Mouse (Mus musculus) G1E (cell line): ENCODE data around the gene Kdm5c. TPM values are rescaled to one million over a fixed set of nuclear protein-coding genes. Genes with fewer than 3 reads are reported as not detected.

Source experiments
- ATAC-seq: 2 replicates; pipeline ENCODE4 v1.8.0; 2016; ENCODE audit warnings: mild to moderate bottlenecking; ENCODE audit not compliant: insufficient number of reproducible peaks, poor library complexity, low FRiP score, severe bottlenecking; ENCODE audit errors: extremely low read depth
- DNase-seq: peaks from one replicate; pipeline ENCODE4 v3.0.0; 2012; ENCODE audit warnings: low spot score
- H3K27me3 ChIP-seq: 2 replicates; pipeline ENCODE4 v1.6.1; 2012; ENCODE audit warnings: mild to moderate bottlenecking, low read length, inconsistent platforms; ENCODE audit not compliant: insufficient read depth
- H3K36me3 ChIP-seq: replicated peaks from 2 replicates; pipeline ENCODE3; 2012; ENCODE audit warnings: mild to moderate bottlenecking, inconsistent platforms
- H3K4me1 ChIP-seq: 2 replicates; pipeline ENCODE4 v1.6.1; 2012; ENCODE audit warnings: low read depth, low read length, inconsistent platforms, mixed read lengths; ENCODE audit not compliant: insufficient read depth
- H3K4me3 ChIP-seq: 2 replicates; pipeline ENCODE4 v1.5.1; 2012; ENCODE audit warnings: low read depth, mild to moderate bottlenecking, inconsistent platforms, low read length, moderate library complexity, mixed read lengths
- H3K9me3 ChIP-seq: replicated peaks from 2 replicates; pipeline ENCODE4 v1.6.1; 2012; ENCODE audit warnings: inconsistent platforms
- CTCF ChIP-seq: IDR thresholded peaks from 2 replicates; pipeline ENCODE4 v1.5.1; 2012; ENCODE audit warnings: low read depth, low read length, inconsistent platforms, mixed read lengths
- GATA1 ChIP-seq: IDR thresholded peaks from 2 replicates; pipeline ENCODE4 v1.6.1; 2012; ENCODE audit warnings: borderline replicate concordance, low read length, inconsistent platforms, mixed read lengths
- GATA2 ChIP-seq: IDR thresholded peaks from 2 replicates; pipeline ENCODE4 v1.6.1; 2012; ENCODE audit warnings: low read depth, low read length, inconsistent platforms, borderline replicate concordance
- POLR2AphosphoS5 ChIP-seq: IDR thresholded peaks from 2 replicates; pipeline ENCODE4 v1.6.1; 2012; ENCODE audit warnings: low read depth, low read length, inconsistent platforms; ENCODE audit not compliant: insufficient replicate concordance
- TAL1 ChIP-seq: conservative IDR thresholded peaks from 2 replicates; pipeline ENCODE4 v1.6.1; 2012; ENCODE audit warnings: low read depth, low read length, inconsistent platforms, mixed read lengths
- polyA plus RNA-seq: library from polyadenylated mRNA; stranded (reverse); fragments of >175 nt; gene quantifications from 2 replicates; pipeline ENCODE4 v1.2.3, GENCODE M21; 2012
- total RNA-seq, 2 experiments: library from RNA; stranded (forward) in 1 of 2; stranded (reverse) in 1 of 2; fragments of 200-1000 nt in 1 of 2; fragments of >200 nt in 1 of 2; fragmentation: Nextera tagmentation in 1 of 2; gene quantifications; 2 replicates each; pipeline ENCODE4 v1.2.3; 2014 to 2017

Gene Kdm5c
- total and polyA plus RNA-seq, 3 experiments = 48.0 to 130 (median 71.5) TPM

- Histone ChIP-seq H3K9me3 (no peaks in the 10 kb centered on the region), H3K4me3 (no peak overlapping the region), H3K36me3 (peaks cover 11% of the 10 kb centered on the region), H3K4me1 (peaks cover 11% of the 10 kb centered on the region), H3K27me3 (no peaks in the 10 kb centered on the region)
- DNase-seq (no peak), ATAC-seq (no peak)
- TF ChIP-seq TAL1 (no peak), GATA2 (no peak), CTCF (no peak), POLR2AphosphoS5 (no peak), GATA1 (no peak)
These were observed 90.0 kb downstream of the Kdm5c start for GRCm38 (mm10) chrX:152322776-152323175.

- no peak for ATAC-seq
- TF ChIP-seq POLR2AphosphoS5 (no peak), GATA1 (no peak), CTCF (no peak), GATA2 (no peak), TAL1 (no peak)
- Histone ChIP-seq H3K4me1 (peaks cover 13% of the 10 kb centered on the region), H3K9me3 (no peaks in the 10 kb centered on the region), H3K36me3 (peaks cover 11% of the 10 kb centered on the region), H3K4me3 (no peak overlapping the region), H3K27me3 (no peaks in the 10 kb centered on the region)
- no peak for DNase-seq
These were observed 90.8 kb downstream of the Kdm5c start for GRCm38 (mm10) chrX:152323584-152323983.

Other genes with a start within 250 kb of the Kdm5c start
- gene Hsd17b10, start 231.2 kb upstream of the Kdm5c start, total RNA-seq (2014; fragmentation: Nextera tagmentation) = 54.9 and 64.0 TPM in 2 replicates
- 67.0 and 70.4 TPM in 2 replicates for gene Hsd17b10, start 231.2 kb upstream of the Kdm5c start, total RNA-seq (2017)
- 25.7 and 26.0 TPM in 2 replicates for gene Hsd17b10, start 231.2 kb upstream of the Kdm5c start, polyA plus RNA-seq
- 8.6 and 10.7 TPM in 2 replicates for gene Ribc1, start 216.7 kb upstream of the Kdm5c start, total RNA-seq (2014; fragmentation: Nextera tagmentation)
- gene Ribc1, start 216.7 kb upstream of the Kdm5c start, total RNA-seq (2017) = 3.7 and 4.0 TPM in 2 replicates
- 1.8 and 2.1 TPM in 2 replicates for gene Ribc1, start 216.7 kb upstream of the Kdm5c start, polyA plus RNA-seq
- 150 and 164 TPM in 2 replicates for gene Smc1a, start 216.6 kb upstream of the Kdm5c start, total RNA-seq (2014; fragmentation: Nextera tagmentation)
- 138 and 179 TPM in 2 replicates for gene Smc1a, start 216.6 kb upstream of the Kdm5c start, total RNA-seq (2017)
- 14.0 and 17.2 TPM in 2 replicates for gene Smc1a, start 216.6 kb upstream of the Kdm5c start, polyA plus RNA-seq
- gene Iqsec2, start 88.8 kb upstream of the Kdm5c start, total RNA-seq (2014; fragmentation: Nextera tagmentation) = 0.24 and 0.38 TPM in 2 replicates
- under 0.01 and 0.05 TPM in 2 replicates for gene Iqsec2, start 88.8 kb upstream of the Kdm5c start, total RNA-seq (2017)
- 0.03 and 0.06 TPM in 2 replicates for gene Iqsec2, start 88.8 kb upstream of the Kdm5c start, polyA plus RNA-seq
- 38.4 and 39.6 TPM in 2 replicates for gene Kantr, start 94.5 kb downstream of the Kdm5c start, total RNA-seq (2014; fragmentation: Nextera tagmentation)
- 2.1 and 2.7 TPM in 2 replicates for gene Kantr, start 94.5 kb downstream of the Kdm5c start, total RNA-seq (2017)
- 0.21 and 0.58 TPM in 2 replicates for gene Kantr, start 94.5 kb downstream of the Kdm5c start, polyA plus RNA-seq
- 19.2 and 20.2 TPM in 2 replicates for gene Tspyl2, start 109.4 kb downstream of the Kdm5c start, total RNA-seq (2014; fragmentation: Nextera tagmentation)
- 18.3 and 22.4 TPM in 2 replicates for gene Tspyl2, start 109.4 kb downstream of the Kdm5c start, total RNA-seq (2017)
- gene Tspyl2, start 109.4 kb downstream of the Kdm5c start, polyA plus RNA-seq = 8.1 and 8.7 TPM in 2 replicates
- not detected in 2 replicates for gene Gpr173, start 135.7 kb downstream of the Kdm5c start, total RNA-seq (2014; fragmentation: Nextera tagmentation)
- gene Gpr173, start 135.7 kb downstream of the Kdm5c start, total RNA-seq (2017) = under 0.01 and 0.05 TPM in 2 replicates
- not detected in 2 replicates for gene Gpr173, start 135.7 kb downstream of the Kdm5c start, polyA plus RNA-seq